Mouse (Mus musculus): ENCODE data around the gene Ywhaq. TPM values are rescaled to one million over a fixed set of nuclear protein-coding genes. Genes with fewer than 3 reads are reported as not detected.
A peak's percentile ranks its signal among the peaks of the same experiment; 100 is the strongest.

Ywhaq gene
- 763 and 797 TPM in 2 replicates for polyA plus RNA-seq (2014; fragmentation: Nextera tagmentation; extraction: Ambion mirVana)

GRCm38 (mm10) chr12:21417100-21418070 lies at the start of gene Ywhaq:
TSS of gene Ywhaq (minus strand) at chr12:21417637.
- H3K4me3 ChIP-seq (ENCODE audit: low read depth, low read length), result peak within 1 kb of the TSS; percentile 85
- H3K9me3 ChIP-seq (ENCODE audit: control insufficient read depth, low read depth, low read length), result no peaks in the 10 kb centered on the region
- peak within 1 kb of the TSS; percentile 98 for H3K9ac ChIP-seq (replicated peaks; ENCODE audit: low read depth, low read length)
- peak; percentile 99 for ATAC-seq (ENCODE audit: insufficient number of reproducible peaks, insufficient read depth, low FRiP score, low read depth)
- peak within 1 kb of the TSS; percentile 74 for H3K4me2 ChIP-seq (replicated peaks; ENCODE audit: low read depth, low read length)
- under 1% methylated on average over 78 of the region's 103 CpGs for WGBS
- H3K27me3 ChIP-seq (ENCODE audit: control insufficient read depth, insufficient read depth, low read length), result no peaks in the 10 kb centered on the region
- H3K27ac ChIP-seq (ENCODE audit: low read length), result peak within 1 kb of the TSS; percentile 100
- peaks cover 16% of the 10 kb centered on the region; the same call in 1 of the 2 replicates for H3K4me1 ChIP-seq (ENCODE audit: control insufficient read depth, insufficient read depth, low read length)
- peaks cover 16% of the 10 kb centered on the region for H3K36me3 ChIP-seq (ENCODE audit: control insufficient read depth, insufficient read depth, low read length)

GRCm38 (mm10) chr12:21463448-21463891 lies 46.0 kb upstream of the Ywhaq start:
- Histone ChIP-seq H3K27me3 (ENCODE audit: control insufficient read depth, insufficient read depth, low read length) (no peaks in the 10 kb centered on the region), H3K4me2 (replicated peaks; ENCODE audit: low read depth, low read length) (no peak overlapping the region), H3K36me3 (ENCODE audit: control insufficient read depth, insufficient read depth, low read length) (no peaks in the 10 kb centered on the region), H3K9me3 (ENCODE audit: control insufficient read depth, low read depth, low read length) (no peaks in the 10 kb centered on the region), H3K4me1 (ENCODE audit: control insufficient read depth, insufficient read depth, low read length) (no peaks in the 10 kb centered on the region), H3K27ac (ENCODE audit: low read length) (no peak overlapping the region), H3K9ac (replicated peaks; ENCODE audit: low read depth, low read length) (no peak overlapping the region), H3K4me3 (ENCODE audit: low read depth, low read length) (no peak overlapping the region)
- no peak for ATAC-seq (ENCODE audit: insufficient number of reproducible peaks, insufficient read depth, low FRiP score, low read depth)
- WGBS, result 58% methylated on average over 5 of the region's 5 CpGs

- H3K9me3 ChIP-seq (ENCODE audit: control insufficient read depth, low read depth, low read length), result no peaks in the 10 kb centered on the region
- H3K4me3 ChIP-seq (ENCODE audit: low read depth, low read length), result no peak overlapping the region
- H3K27ac ChIP-seq (ENCODE audit: low read length), result no peak overlapping the region
- no peaks in the 10 kb centered on the region for H3K36me3 ChIP-seq (ENCODE audit: control insufficient read depth, insufficient read depth, low read length)
- H3K4me1 ChIP-seq (ENCODE audit: control insufficient read depth, insufficient read depth, low read length), result no peaks in the 10 kb centered on the region
- H3K4me2 ChIP-seq (replicated peaks; ENCODE audit: low read depth, low read length), result no peak overlapping the region
- no peak overlapping the region for H3K9ac ChIP-seq (replicated peaks; ENCODE audit: low read depth, low read length)
- ATAC-seq (ENCODE audit: insufficient number of reproducible peaks, insufficient read depth, low FRiP score, low read depth), result no peak
- 82% methylated on average over 3 of the region's 3 CpGs for WGBS
- H3K27me3 ChIP-seq (ENCODE audit: control insufficient read depth, insufficient read depth, low read length), result no peaks in the 10 kb centered on the region
Measured at GRCm38 (mm10) chr12:21462658-21463057, 45.2 kb upstream of the Ywhaq start.

GRCm38 (mm10) chr12:21459681-21460080 lies 42.2 kb upstream of the Ywhaq start:
- Histone ChIP-seq H3K4me3 (ENCODE audit: low read depth, low read length) (no peak overlapping the region), H3K4me1 (ENCODE audit: control insufficient read depth, insufficient read depth, low read length) (no peaks in the 10 kb centered on the region), H3K9me3 (ENCODE audit: control insufficient read depth, low read depth, low read length) (no peaks in the 10 kb centered on the region), H3K27me3 (ENCODE audit: control insufficient read depth, insufficient read depth, low read length) (no peaks in the 10 kb centered on the region), H3K9ac (replicated peaks; ENCODE audit: low read depth, low read length) (no peak overlapping the region), H3K36me3 (ENCODE audit: control insufficient read depth, insufficient read depth, low read length) (no peaks in the 10 kb centered on the region), H3K27ac (ENCODE audit: low read length) (no peak overlapping the region), H3K4me2 (replicated peaks; ENCODE audit: low read depth, low read length) (no peak overlapping the region)
- 76% methylated on average over 4 of the region's 4 CpGs for WGBS
- no peak for ATAC-seq (ENCODE audit: insufficient number of reproducible peaks, insufficient read depth, low FRiP score, low read depth)

GRCm38 (mm10) chr12:21456021-21456420 lies 38.6 kb upstream of the Ywhaq start:
- H3K27ac ChIP-seq (ENCODE audit: low read length), result no peak overlapping the region
- no peak for ATAC-seq (ENCODE audit: insufficient number of reproducible peaks, insufficient read depth, low FRiP score, low read depth)
- no peak overlapping the region for H3K4me2 ChIP-seq (replicated peaks; ENCODE audit: low read depth, low read length)
- no peak overlapping the region for H3K9ac ChIP-seq (replicated peaks; ENCODE audit: low read depth, low read length)
- WGBS, result 96% methylated on average over 1 of the region's 1 CpGs
- H3K4me1 ChIP-seq (ENCODE audit: control insufficient read depth, insufficient read depth, low read length), result no peaks in the 10 kb centered on the region
- no peaks in the 10 kb centered on the region for H3K27me3 ChIP-seq (ENCODE audit: control insufficient read depth, insufficient read depth, low read length)
- no peaks in the 10 kb centered on the region for H3K9me3 ChIP-seq (ENCODE audit: control insufficient read depth, low read depth, low read length)
- H3K36me3 ChIP-seq (ENCODE audit: control insufficient read depth, insufficient read depth, low read length), result no peaks in the 10 kb centered on the region
- H3K4me3 ChIP-seq (ENCODE audit: low read depth, low read length), result no peak overlapping the region

- no peaks in the 10 kb centered on the region for H3K27me3 ChIP-seq (ENCODE audit: control insufficient read depth, insufficient read depth, low read length)
- no peaks in the 10 kb centered on the region for H3K9me3 ChIP-seq (ENCODE audit: control insufficient read depth, low read depth, low read length)
- H3K27ac ChIP-seq (ENCODE audit: low read length), result no peak overlapping the region
- H3K9ac ChIP-seq (replicated peaks; ENCODE audit: low read depth, low read length), result no peak overlapping the region
- no peak overlapping the region for H3K4me2 ChIP-seq (replicated peaks; ENCODE audit: low read depth, low read length)
- WGBS, result 19% methylated on average over 1 of the region's 1 CpGs
- H3K4me1 ChIP-seq (ENCODE audit: control insufficient read depth, insufficient read depth, low read length), result no peaks in the 10 kb centered on the region
- H3K4me3 ChIP-seq (ENCODE audit: low read depth, low read length), result no peak overlapping the region
- no peaks in the 10 kb centered on the region for H3K36me3 ChIP-seq (ENCODE audit: control insufficient read depth, insufficient read depth, low read length)
- no peak for ATAC-seq (ENCODE audit: insufficient number of reproducible peaks, insufficient read depth, low FRiP score, low read depth)
Measured at GRCm38 (mm10) chr12:21451752-21452151, 34.3 kb upstream of the Ywhaq start.

GRCm38 (mm10) chr12:21451351-21451750 lies 33.9 kb upstream of the Ywhaq start:
- 91% methylated on average over 2 of the region's 2 CpGs for WGBS
- no peak overlapping the region for H3K27ac ChIP-seq (ENCODE audit: low read length)
- H3K4me1 ChIP-seq (ENCODE audit: control insufficient read depth, insufficient read depth, low read length), result no peaks in the 10 kb centered on the region
- no peaks in the 10 kb centered on the region for H3K9me3 ChIP-seq (ENCODE audit: control insufficient read depth, low read depth, low read length)
- H3K4me3 ChIP-seq (ENCODE audit: low read depth, low read length), result no peak overlapping the region
- no peaks in the 10 kb centered on the region for H3K27me3 ChIP-seq (ENCODE audit: control insufficient read depth, insufficient read depth, low read length)
- H3K9ac ChIP-seq (replicated peaks; ENCODE audit: low read depth, low read length), result no peak overlapping the region
- ATAC-seq (ENCODE audit: insufficient number of reproducible peaks, insufficient read depth, low FRiP score, low read depth), result no peak
- H3K4me2 ChIP-seq (replicated peaks; ENCODE audit: low read depth, low read length), result no peak overlapping the region
- H3K36me3 ChIP-seq (ENCODE audit: control insufficient read depth, insufficient read depth, low read length), result no peaks in the 10 kb centered on the region

GRCm38 (mm10) chr12:21443783-21444182 lies 26.3 kb upstream of the Ywhaq start:
- Histone ChIP-seq H3K36me3 (ENCODE audit: control insufficient read depth, insufficient read depth, low read length) (no peaks in the 10 kb centered on the region), H3K27ac (ENCODE audit: low read length) (no peak overlapping the region), H3K27me3 (ENCODE audit: control insufficient read depth, insufficient read depth, low read length) (no peaks in the 10 kb centered on the region), H3K4me3 (ENCODE audit: low read depth, low read length) (no peak overlapping the region), H3K4me1 (ENCODE audit: control insufficient read depth, insufficient read depth, low read length) (no peaks in the 10 kb centered on the region), H3K9ac (replicated peaks; ENCODE audit: low read depth, low read length) (no peak overlapping the region), H3K9me3 (ENCODE audit: control insufficient read depth, low read depth, low read length) (no peaks in the 10 kb centered on the region), H3K4me2 (replicated peaks; ENCODE audit: low read depth, low read length) (no peak overlapping the region)
- 95% methylated on average over 3 of the region's 3 CpGs for WGBS
- ATAC-seq (ENCODE audit: insufficient number of reproducible peaks, insufficient read depth, low FRiP score, low read depth), result no peak

Measured in stomach, embryonic 14.5 days (tissue).